Mouse (Mus musculus) lung, postnatal 4 days (tissue): ENCODE results near the gene Swap70.

Source experiments
- DNase-seq, 2 experiments: peaks; one replicate each; pipeline ENCODE4 v3.0.0; 2021

The Swap70 gene

GRCm38 (mm10) chr7:110279183-110279582 is 57.7 kb downstream of the Swap70 start:
- DNase-seq, result no peak

- no peak for DNase-seq
Observed at GRCm38 (mm10) chr7:110281435-110282256, 60.1 kb downstream of the Swap70 start.

GRCm38 (mm10) chr7:110282797-110283196 is 61.3 kb downstream of the Swap70 start:
- DNase-seq, result no peak

- DNase-seq, result no peak
Observed at GRCm38 (mm10) chr7:110283484-110284275, 62.2 kb downstream of the Swap70 start.

GRCm38 (mm10) chr7:110285076-110285848 is 63.8 kb downstream of the Swap70 start:
- no peak for DNase-seq

- DNase-seq, result no peak
Observed at GRCm38 (mm10) chr7:110285849-110286151, 64.3 kb downstream of the Swap70 start.

- DNase-seq, result no peak
Observed at GRCm38 (mm10) chr7:110286198-110286732, 64.8 kb downstream of the Swap70 start.

- DNase-seq, result peak; percentile 83 to 86
Observed at GRCm38 (mm10) chr7:110286838-110287475, 65.4 kb downstream of the Swap70 start.

GRCm38 (mm10) chr7:110287476-110288071 is 66.1 kb downstream of the Swap70 start:
- DNase-seq, result peak; percentile 58

GRCm38 (mm10) chr7:110288191-110288604 is 66.7 kb downstream of the Swap70 start:
- DNase-seq, result peak in 1 of 2 experiments; percentile 42

- peak; percentile 81 to 89 for DNase-seq
Observed at GRCm38 (mm10) chr7:110288731-110289191, 67.2 kb downstream of the Swap70 start.

- DNase-seq, result no peak
Observed at GRCm38 (mm10) chr7:110289647-110290046, 68.1 kb downstream of the Swap70 start.

- peak; percentile 77 to 92 for DNase-seq
Observed at GRCm38 (mm10) chr7:110296889-110297603, 75.5 kb downstream of the Swap70 start.

- no peak for DNase-seq
Observed at GRCm38 (mm10) chr7:110297611-110298010, 76.1 kb downstream of the Swap70 start.

GRCm38 (mm10) chr7:110298090-110298489 is 76.6 kb downstream of the Swap70 start:
- no peak for DNase-seq

- DNase-seq, result peak in 1 of 2 experiments; percentile 19
Observed at GRCm38 (mm10) chr7:110298739-110299410, 77.4 kb downstream of the Swap70 start.

GRCm38 (mm10) chr7:110302886-110303285 is 81.4 kb downstream of the Swap70 start:
- DNase-seq, result no peak

GRCm38 (mm10) chr7:110305486-110305885 is 84.0 kb downstream of the Swap70 start:
- no peak for DNase-seq

- DNase-seq, result no peak
Observed at GRCm38 (mm10) chr7:110306281-110306680, 84.8 kb downstream of the Swap70 start.

- no peak for DNase-seq
Observed at GRCm38 (mm10) chr7:110307741-110308140, 86.2 kb downstream of the Swap70 start.

- no peak for DNase-seq
Observed at GRCm38 (mm10) chr7:110309246-110309645, 87.7 kb downstream of the Swap70 start.
